Mouse (Mus musculus) stomach, postnatal 0 days (tissue): Measurements from ENCODE around the gene Npas2. TPM values are rescaled to one million over a fixed set of nuclear protein-coding genes. Genes with fewer than 3 reads are reported as not detected.

ENCODE experiments used
- ATAC-seq: fragments of 200-750 bp; cut with Nextera tagmentation; 2 replicates; pipeline ENCODE4 v1.8.0; 2017; ENCODE audit not compliant: low FRiP score, low TSS enrichment
- DNase-seq: peaks from one replicate; pipeline ENCODE4 v3.0.0-alpha.2; 2016; ENCODE audit warnings: low spot score
- H3K27ac ChIP-seq: fragments of 300-500 bp; sonication (generic); replicated peaks from 2 replicates; pipeline ENCODE4 v1.5.1; 2014; ENCODE audit warnings: mild to moderate bottlenecking, control low read depth
- H3K27me3 ChIP-seq: fragments of 300-500 bp; sonication (generic); 2 replicates; pipeline ENCODE4 v1.6.1; 2014; ENCODE audit warnings: low read length; ENCODE audit not compliant: control insufficient read depth, insufficient read depth
- H3K36me3 ChIP-seq: fragments of 300-500 bp; sonication (generic); 2 replicates; pipeline ENCODE4 v1.6.1; 2014; ENCODE audit warnings: low read length, mixed read lengths; ENCODE audit not compliant: control insufficient read depth, insufficient read depth
- H3K4me1 ChIP-seq: fragments of 300-500 bp; sonication (generic); replicated peaks from 2 replicates; pipeline ENCODE4 v1.6.1; 2014; ENCODE audit warnings: antibody characterized with exemption; ENCODE audit not compliant: control insufficient read depth, insufficient read depth
- H3K4me2 ChIP-seq: fragments of 300-500 bp; sonication (generic); replicated peaks from 2 replicates; pipeline ENCODE4 v1.6.1; 2014; ENCODE audit warnings: low read depth, mild to moderate bottlenecking, control low read depth, moderate library complexity
- H3K4me3 ChIP-seq: fragments of 300-500 bp; sonication (generic); 2 replicates; pipeline ENCODE4 v1.5.1; 2014; ENCODE audit warnings: low read depth, low read length, control low read depth
- H3K9ac ChIP-seq: fragments of 300-500 bp; sonication (generic); 2 replicates; pipeline ENCODE4 v1.6.1; 2014; ENCODE audit warnings: mild to moderate bottlenecking, low read length, control low read depth, mixed read lengths
- H3K9me3 ChIP-seq: fragments of 300-500 bp; sonication (generic); 2 replicates; pipeline ENCODE4 v1.6.1; 2016; ENCODE audit warnings: low read length; ENCODE audit not compliant: control insufficient read depth
- CTCF ChIP-seq: IDR thresholded peaks from 2 replicates; pipeline ENCODE4 v1.5.1; 2016; ENCODE audit warnings: antibody characterized with exemption, low read depth, mild to moderate bottlenecking, moderate library complexity
- EP300 ChIP-seq: optimal IDR thresholded peaks from 2 replicates; pipeline ENCODE3; 2016; ENCODE audit warnings: antibody characterized with exemption
- WGBS: fragments of 180-500 bp; shearing (Covaris S2); extraction: QIAGEN DNeasy Blood & Tissue Kit; methylation state at CpG from one replicate; pipeline ENCODE4 v1.1.7; 2014; 5-methylcytosine and 5-hydroxymethylcytosine counted together
- polyA plus RNA-seq: library from polyadenylated mRNA; unstranded; fragments of >200 nt; fragmentation: Nextera tagmentation; extraction: Ambion mirVana; gene quantifications from 2 replicates; pipeline ENCODE4 v1.2.1, GENCODE M21; 2015

The Npas2 gene
- polyA plus RNA-seq, 1 experiment from 2014 or later, result 1.7 TPM

GRCm38 (mm10) chr1:39349427-39349826 is 155.9 kb downstream of the Npas2 start:
- no peaks in the 10 kb centered on the region; the same call in 1 of the 2 replicates for H3K36me3 ChIP-seq
- ATAC-seq (no peak), DNase-seq (no peak)
- H3K9ac ChIP-seq, result no peak overlapping the region
- no peaks in the 10 kb centered on the region for H3K9me3 ChIP-seq
- H3K4me1 ChIP-seq, result no peaks in the 10 kb centered on the region
- H3K4me2 ChIP-seq, result no peak overlapping the region
- 71% methylated on average over 7 of the region's 7 CpGs for WGBS
- no peak overlapping the region for H3K4me3 ChIP-seq
- no peak for TF ChIP-seq CTCF
- no peak for TF ChIP-seq EP300
- no peaks in the 10 kb centered on the region for H3K27me3 ChIP-seq
- H3K27ac ChIP-seq, result no peak overlapping the region

GRCm38 (mm10) chr1:39361754-39362514 is 168.4 kb downstream of the Npas2 start:
- peak; percentile 60 for DNase-seq
- 28% methylated on average over 24 of the region's 24 CpGs for WGBS

GRCm38 (mm10) chr1:39362515-39362893 is 169.0 kb downstream of the Npas2 start:
- ATAC-seq, result no peak
- Histone ChIP-seq H3K27ac (no peak overlapping the region), H3K36me3 (no peaks in the 10 kb centered on the region), H3K27me3 (no peaks in the 10 kb centered on the region), H3K9me3 (no peaks in the 10 kb centered on the region), H3K4me2 (no peak overlapping the region), H3K4me1 (no peaks in the 10 kb centered on the region), H3K9ac (no peak overlapping the region), H3K4me3 (no peak overlapping the region)
- 40% methylated on average over 7 of the region's 7 CpGs for WGBS
- peak; percentile 26 for DNase-seq
- TF ChIP-seq EP300 (no peak), CTCF (no peak)

More at GRCm38 (mm10) chr1:39361754-39362514, 168.4 kb downstream of the Npas2 start:
- Histone ChIP-seq H3K27me3 (no peaks in the 10 kb centered on the region), H3K4me1 (no peaks in the 10 kb centered on the region), H3K36me3 (no peaks in the 10 kb centered on the region), H3K9ac (peak overlapping the region; percentile 8; the same call in 1 of the 2 replicates), H3K27ac (no peak overlapping the region), H3K4me3 (no peak overlapping the region), H3K4me2 (peak overlapping the region; percentile 25; the same call in 1 of the 2 replicates), H3K9me3 (no peaks in the 10 kb centered on the region)
- ATAC-seq, result peak; percentile 72
- no peak for TF ChIP-seq EP300
- peak; percentile 53 for TF ChIP-seq CTCF

GRCm38 (mm10) chr1:39365562-39365961 is 172.0 kb downstream of the Npas2 start:
- TF ChIP-seq CTCF (no peak), EP300 (no peak)
- Histone ChIP-seq H3K4me3 (no peak overlapping the region), H3K9me3 (no peaks in the 10 kb centered on the region), H3K27ac (no peak overlapping the region), H3K36me3 (peaks cover 7% of the 10 kb centered on the region), H3K27me3 (no peaks in the 10 kb centered on the region), H3K4me1 (peaks cover 6% of the 10 kb centered on the region; the same call in 1 of the 2 replicates), H3K9ac (no peak overlapping the region), H3K4me2 (no peak overlapping the region)
- ATAC-seq, result no peak
- no peak for DNase-seq
- WGBS, result 84% methylated on average over 1 of the region's 1 CpGs

GRCm38 (mm10) chr1:39367045-39367444 is 173.5 kb downstream of the Npas2 start:
- WGBS, result 22% methylated on average over 6 of the region's 6 CpGs
- TF ChIP-seq CTCF (no peak), EP300 (no peak)
- Histone ChIP-seq H3K4me2 (peak overlapping the region; percentile 72), H3K9me3 (no peaks in the 10 kb centered on the region), H3K4me1 (peaks cover 6% of the 10 kb centered on the region; the same call in 1 of the 2 replicates), H3K27ac (peak overlapping the region; percentile 63), H3K9ac (peak overlapping the region; percentile 56), H3K4me3 (peak overlapping the region; percentile 91), H3K27me3 (no peaks in the 10 kb centered on the region), H3K36me3 (peaks cover 7% of the 10 kb centered on the region)
- ATAC-seq (no peak), DNase-seq (peak; percentile 11)

GRCm38 (mm10) chr1:39367601-39368266 is 174.2 kb downstream of the Npas2 start, which contains the start of gene Rpl31:
Rpl31 (plus strand) TSS chr1:39367842.
- Histone ChIP-seq H3K9ac (peak within 1 kb of the TSS; percentile 83), H3K4me3 (peak within 1 kb of the TSS; percentile 91), H3K36me3 (peaks cover 11% of the 10 kb centered on the region), H3K27me3 (no peaks in the 10 kb centered on the region), H3K27ac (peak within 1 kb of the TSS; percentile 92), H3K4me1 (peaks cover 6% of the 10 kb centered on the region; the same call in 1 of the 2 replicates), H3K9me3 (no peaks in the 10 kb centered on the region), H3K4me2 (peak within 1 kb of the TSS; percentile 72)
- ATAC-seq (peak; percentile 99), DNase-seq (peak; percentile 99)
- WGBS, result under 1% methylated on average over 56 of the region's 62 CpGs
- TF ChIP-seq EP300 (no peak), CTCF (no peak)
